Mouse (Mus musculus) heart, embryonic 13.5 days (tissue): ENCODE results near the gene Gm10718. TPM values are rescaled to one million over a fixed set of nuclear protein-coding genes. Genes with fewer than 3 reads are reported as not detected.
"Not testable (repeated sequence)": the region's sequence is repeated elsewhere in the genome, so short reads cannot be mapped to it uniquely, and the experiment has no call there.

Experiments
- ATAC-seq: fragments of 200-750 bp; cut with Nextera tagmentation; 2 replicates; pipeline ENCODE4 v1.8.0; 2017; ENCODE audit warnings: moderate TSS enrichment; ENCODE audit not compliant: insufficient number of reproducible peaks, low FRiP score, low TSS enrichment; ENCODE audit errors: extremely low read depth
- H3K27ac ChIP-seq: fragments of 300-500 bp; sonication (generic); replicated peaks from 2 replicates; pipeline ENCODE4 v1.5.1; 2015; ENCODE audit warnings: moderate library complexity, mild to moderate bottlenecking, inconsistent platforms
- H3K27me3 ChIP-seq: fragments of 300-500 bp; sonication (generic); replicated peaks from 2 replicates; pipeline ENCODE4 v1.6.1; 2015; ENCODE audit warnings: mild to moderate bottlenecking, inconsistent platforms
- H3K36me3 ChIP-seq: fragments of 300-500 bp; sonication (generic); 2 replicates; pipeline ENCODE4 v1.6.1; 2015; ENCODE audit warnings: mild to moderate bottlenecking, inconsistent platforms
- H3K4me1 ChIP-seq: fragments of 300-500 bp; sonication (generic); 2 replicates; pipeline ENCODE4 v1.6.1; 2015; ENCODE audit warnings: inconsistent platforms
- H3K4me2 ChIP-seq: fragments of 300-500 bp; sonication (generic); 2 replicates; pipeline ENCODE4 v1.6.1; 2015; ENCODE audit warnings: inconsistent platforms, mild to moderate bottlenecking, moderate library complexity
- H3K4me3 ChIP-seq: fragments of 300-500 bp; sonication (generic); 2 replicates; pipeline ENCODE4 v1.5.1; 2015; ENCODE audit warnings: moderate library complexity, mild to moderate bottlenecking, inconsistent platforms
- H3K9ac ChIP-seq: fragments of 300-500 bp; sonication (generic); 2 replicates; pipeline ENCODE4 v1.6.1; 2015; ENCODE audit warnings: inconsistent platforms, mild to moderate bottlenecking, moderate library complexity
- H3K9me3 ChIP-seq: fragments of 300-500 bp; sonication (generic); 2 replicates; pipeline ENCODE4 v1.6.1; 2016; ENCODE audit warnings: inconsistent platforms
- WGBS: fragments of 180-500 bp; shearing (Covaris S2); methylation state at CpG from one replicate; pipeline ENCODE4 v1.1.7; 2015; ENCODE audit warnings: mixed read lengths; 5-methylcytosine and 5-hydroxymethylcytosine counted together
- polyA plus RNA-seq: library from polyadenylated mRNA; unstranded; fragments of >200 nt; fragmentation: Nextera tagmentation; extraction: Ambion mirVana; gene quantifications from 2 replicates; pipeline ENCODE4 v1.2.1, GENCODE M21; 2015

The Gm10718 gene
- polyA plus RNA-seq: 0.56 and 1.4 TPM in 2 replicates

- not testable (repeated sequence) for ATAC-seq, H3K9ac ChIP-seq, H3K4me3 ChIP-seq, H3K27me3 ChIP-seq, H3K36me3 ChIP-seq, H3K9me3 ChIP-seq, H3K27ac ChIP-seq, H3K4me1 ChIP-seq, H3K4me2 ChIP-seq
- WGBS: 67% methylated on average over 12 of the region's 13 CpGs
These were observed at the start of gene Gm10718 for GRCm38 (mm10) chr9:3023312-3023984. Gene Gm10718 (plus strand): TSS chr9:3023547.

GRCm38 (mm10) chr9:3000445-3000972 is 22.8 kb upstream of the Gm10718 start, which contains the start of gene Gm10722:
Gene Gm10722 (plus strand): TSS chr9:3000922.
- not testable (repeated sequence) for ATAC-seq, H3K9ac ChIP-seq, H3K36me3 ChIP-seq, H3K4me3 ChIP-seq, H3K27ac ChIP-seq, H3K9me3 ChIP-seq, H3K27me3 ChIP-seq, H3K4me1 ChIP-seq, H3K4me2 ChIP-seq
- whole genome bisulfite sequencing: 69% methylated on average over 12 of the region's 12 CpGs

GRCm38 (mm10) chr9:3001006-3001405 is 22.3 kb upstream of the Gm10718 start:
- not testable (repeated sequence) for H3K4me2 ChIP-seq, H3K9me3 ChIP-seq, H3K36me3 ChIP-seq, H3K27me3 ChIP-seq, H3K9ac ChIP-seq, H3K27ac ChIP-seq, ATAC-seq, H3K4me3 ChIP-seq, H3K4me1 ChIP-seq
- WGBS: 59% methylated on average over 8 of the region's 8 CpGs

GRCm38 (mm10) chr9:3001948-3002659 is 21.2 kb upstream of the Gm10718 start:
- not testable (repeated sequence) for H3K9me3 ChIP-seq, H3K4me2 ChIP-seq, H3K9ac ChIP-seq, H3K27me3 ChIP-seq, H3K27ac ChIP-seq, H3K36me3 ChIP-seq, H3K4me1 ChIP-seq, H3K4me3 ChIP-seq
- WGBS: 64% methylated on average over 9 of the region's 11 CpGs
- ATAC-seq: peak; percentile 77

GRCm38 (mm10) chr9:3002794-3003396 is 20.5 kb upstream of the Gm10718 start, which contains the start of gene Gm11168:
Gene Gm11168 (plus strand): TSS chr9:3003346.
- H3K36me3 ChIP-seq, ATAC-seq, H3K4me1 ChIP-seq, H3K9ac ChIP-seq, H3K27ac ChIP-seq, H3K27me3 ChIP-seq, H3K4me3 ChIP-seq, H3K4me2 ChIP-seq: not testable (repeated sequence)
- WGBS: 68% methylated on average over 6 of the region's 14 CpGs
- H3K9me3 ChIP-seq: peaks cover 12% of the 10 kb centered on the region

- ATAC-seq, H3K4me3 ChIP-seq, H3K36me3 ChIP-seq, H3K27me3 ChIP-seq, H3K4me2 ChIP-seq, H3K4me1 ChIP-seq, H3K9ac ChIP-seq, H3K27ac ChIP-seq: not testable (repeated sequence)
- WGBS: 76% methylated on average over 1 of the region's 5 CpGs
- peaks cover 15% of the 10 kb centered on the region for H3K9me3 ChIP-seq
These were observed 17.2 kb upstream of the Gm10718 start for GRCm38 (mm10) chr9:3006179-3006578.

GRCm38 (mm10) chr9:3006636-3007035 is 16.7 kb upstream of the Gm10718 start:
- 68% methylated on average over 8 of the region's 8 CpGs for WGBS
- H3K4me1 ChIP-seq, H3K36me3 ChIP-seq: not testable (repeated sequence)

GRCm38 (mm10) chr9:3007272-3007671 is 16.1 kb upstream of the Gm10718 start:
- not testable (repeated sequence) for H3K27me3 ChIP-seq, H3K36me3 ChIP-seq, H3K4me1 ChIP-seq, H3K27ac ChIP-seq, H3K9ac ChIP-seq, H3K4me2 ChIP-seq, ATAC-seq, H3K4me3 ChIP-seq
- peaks cover 11% of the 10 kb centered on the region for H3K9me3 ChIP-seq
- 59% methylated on average over 8 of the region's 9 CpGs for WGBS

More at GRCm38 (mm10) chr9:3006636-3007035, 16.7 kb upstream of the Gm10718 start:
- not testable (repeated sequence) for H3K27me3 ChIP-seq, H3K27ac ChIP-seq, H3K9ac ChIP-seq, H3K4me2 ChIP-seq, H3K4me3 ChIP-seq
- ATAC-seq: peak; percentile 62
- H3K9me3 ChIP-seq: peaks cover 15% of the 10 kb centered on the region

GRCm38 (mm10) chr9:3009331-3009730 is 14.0 kb upstream of the Gm10718 start:
- H3K4me3 ChIP-seq, H3K9me3 ChIP-seq, H3K4me2 ChIP-seq, H3K4me1 ChIP-seq, H3K36me3 ChIP-seq, H3K27ac ChIP-seq, H3K27me3 ChIP-seq, H3K9ac ChIP-seq: not testable (repeated sequence)
- 0 out of 2 replicates have a peak, but pooled peaks have one; percentile 39 for ATAC-seq
- no CpG with 5 or more reads among the region's 5 CpGs for whole genome bisulfite sequencing

GRCm38 (mm10) chr9:3012054-3012621 is 11.2 kb upstream of the Gm10718 start:
- H3K9ac ChIP-seq, H3K4me2 ChIP-seq, ATAC-seq, H3K27me3 ChIP-seq, H3K9me3 ChIP-seq, H3K4me1 ChIP-seq, H3K4me3 ChIP-seq, H3K36me3 ChIP-seq, H3K27ac ChIP-seq: not testable (repeated sequence)
- WGBS: 81% methylated on average over 3 of the region's 7 CpGs

GRCm38 (mm10) chr9:3012733-3013279 is 10.5 kb upstream of the Gm10718 start, which contains the start of gene Gm10721:
Gene Gm10721 (plus strand): TSS chr9:3013140.
- WGBS: no CpG with 5 or more reads among the region's 11 CpGs
- H3K36me3 ChIP-seq, H3K9me3 ChIP-seq, H3K27ac ChIP-seq, H3K27me3 ChIP-seq, H3K4me2 ChIP-seq, H3K4me3 ChIP-seq, H3K9ac ChIP-seq, H3K4me1 ChIP-seq: not testable (repeated sequence)
- ATAC-seq: peak; percentile 35; the same call in 1 of the 2 replicates
